Mouse (Mus musculus) intestine, embryonic 16.5 days (tissue): ENCODE results near the gene Rtl6. TPM values are rescaled to one million over a fixed set of nuclear protein-coding genes. Genes with fewer than 3 reads are reported as not detected.

ENCODE experiments used
- ATAC-seq: fragments of 200-750 bp; cut with Nextera tagmentation; 2 replicates; pipeline ENCODE4 v1.8.0; 2017; ENCODE audit warnings: moderate TSS enrichment, moderate library complexity
- H3K27ac ChIP-seq: fragments of 300-500 bp; sonication (generic); 2 replicates; pipeline ENCODE4 v1.5.1; 2014; ENCODE audit warnings: mild to moderate bottlenecking, low read length
- H3K27me3 ChIP-seq: fragments of 300-500 bp; sonication (generic); replicated peaks from 2 replicates; pipeline ENCODE4 v1.6.1; 2014; ENCODE audit warnings: low read length, control low read depth, mixed read lengths; ENCODE audit not compliant: control insufficient read depth, insufficient read depth
- H3K36me3 ChIP-seq: fragments of 300-500 bp; sonication (generic); 2 replicates; pipeline ENCODE4 v1.6.1; 2014; ENCODE audit warnings: low read length, control low read depth; ENCODE audit not compliant: control insufficient read depth, insufficient read depth
- H3K4me1 ChIP-seq: fragments of 300-500 bp; sonication (generic); 2 replicates; pipeline ENCODE4 v1.6.1; 2014; ENCODE audit warnings: low read length, control low read depth, mixed read lengths; ENCODE audit not compliant: control insufficient read depth, insufficient read depth
- H3K4me2 ChIP-seq: fragments of 300-500 bp; sonication (generic); 2 replicates; pipeline ENCODE4 v1.6.1; 2014; ENCODE audit warnings: low read depth, low read length, control low read depth
- H3K4me3 ChIP-seq: fragments of 300-500 bp; sonication (generic); 2 replicates; pipeline ENCODE4 v1.5.1; 2014; ENCODE audit warnings: mild to moderate bottlenecking, low read length
- H3K9ac ChIP-seq: fragments of 300-500 bp; sonication (generic); 2 replicates; pipeline ENCODE4 v1.6.1; 2014; ENCODE audit warnings: low read depth, low read length
- H3K9me3 ChIP-seq: fragments of 300-500 bp; sonication (generic); 2 replicates; pipeline ENCODE4 v1.6.1; 2016; ENCODE audit warnings: low read length, control low read depth; ENCODE audit not compliant: control insufficient read depth
- WGBS: fragments of 180-500 bp; shearing (Covaris S2); extraction: QIAGEN DNeasy Blood & Tissue Kit; methylation state at CpG from one replicate; pipeline ENCODE4 v1.1.7; 2014; 5-methylcytosine and 5-hydroxymethylcytosine counted together
- polyA plus RNA-seq: library from polyadenylated mRNA; unstranded; fragments of >200 nt; fragmentation: Nextera tagmentation; extraction: Ambion mirVana; gene quantifications from 2 replicates; pipeline ENCODE4 v1.2.1, GENCODE M21; 2015

Rtl6 gene
- polyA plus RNA-seq, 1 experiment from 2014 or later, result 8.1 TPM

- no peak for ATAC-seq
- Histone ChIP-seq H3K4me1 (no peaks in the 10 kb centered on the region), H3K27ac (no peak overlapping the region), H3K9ac (no peak overlapping the region), H3K9me3 (peaks cover under 1% of the 10 kb centered on the region; the same call in 1 of the 2 replicates), H3K4me2 (no peak overlapping the region), H3K4me3 (no peak overlapping the region), H3K36me3 (no peaks in the 10 kb centered on the region), H3K27me3 (no peaks in the 10 kb centered on the region)
- 54% methylated on average over 5 of the region's 5 CpGs for WGBS
These were observed 16.4 kb downstream of the Rtl6 start for GRCm38 (mm10) chr15:84541175-84541574.

GRCm38 (mm10) chr15:84538974-84539588 is 18.5 kb downstream of the Rtl6 start:
- no peak overlapping the region for H3K9ac ChIP-seq
- no peaks in the 10 kb centered on the region for H3K36me3 ChIP-seq
- H3K27ac ChIP-seq, result no peak overlapping the region
- ATAC-seq, result 0 out of 2 replicates have a peak, but pooled peaks have one; percentile 38
- H3K27me3 ChIP-seq, result no peaks in the 10 kb centered on the region
- H3K4me1 ChIP-seq, result no peaks in the 10 kb centered on the region
- H3K4me2 ChIP-seq, result peak overlapping the region; percentile 47
- H3K9me3 ChIP-seq, result peaks cover 4% of the 10 kb centered on the region; the same call in 1 of the 2 replicates
- H3K4me3 ChIP-seq, result peak overlapping the region; percentile 28
- WGBS, result 64% methylated on average over 15 of the region's 15 CpGs

- H3K9ac ChIP-seq, result no peak overlapping the region
- no peak overlapping the region for H3K4me2 ChIP-seq
- no peaks in the 10 kb centered on the region for H3K27me3 ChIP-seq
- H3K4me1 ChIP-seq, result no peaks in the 10 kb centered on the region
- no peak overlapping the region for H3K4me3 ChIP-seq
- no peak overlapping the region for H3K27ac ChIP-seq
- ATAC-seq, result no peak
- H3K36me3 ChIP-seq, result no peaks in the 10 kb centered on the region
- H3K9me3 ChIP-seq, result peaks cover 4% of the 10 kb centered on the region; the same call in 1 of the 2 replicates
- 89% methylated on average over 10 of the region's 10 CpGs for WGBS
These were observed 20.5 kb downstream of the Rtl6 start for GRCm38 (mm10) chr15:84537117-84537516.

GRCm38 (mm10) chr15:84536611-84537010 is 21.0 kb downstream of the Rtl6 start:
- no peak for ATAC-seq
- Histone ChIP-seq H3K27me3 (no peaks in the 10 kb centered on the region), H3K9ac (no peak overlapping the region), H3K4me1 (no peaks in the 10 kb centered on the region), H3K27ac (no peak overlapping the region), H3K4me2 (no peak overlapping the region), H3K9me3 (peaks cover 4% of the 10 kb centered on the region; the same call in 1 of the 2 replicates), H3K4me3 (no peak overlapping the region), H3K36me3 (no peaks in the 10 kb centered on the region)
- WGBS, result 94% methylated on average over 9 of the region's 9 CpGs

GRCm38 (mm10) chr15:84535953-84536352 is 21.7 kb downstream of the Rtl6 start:
- Histone ChIP-seq H3K36me3 (no peaks in the 10 kb centered on the region), H3K9ac (no peak overlapping the region), H3K4me1 (no peaks in the 10 kb centered on the region), H3K4me2 (no peak overlapping the region), H3K27ac (no peak overlapping the region), H3K4me3 (no peak overlapping the region), H3K9me3 (peaks cover 4% of the 10 kb centered on the region; the same call in 1 of the 2 replicates), H3K27me3 (no peaks in the 10 kb centered on the region)
- no peak for ATAC-seq
- 88% methylated on average over 2 of the region's 2 CpGs for WGBS

GRCm38 (mm10) chr15:84532211-84532610 is 25.4 kb downstream of the Rtl6 start:
- Histone ChIP-seq H3K27ac (no peak overlapping the region), H3K27me3 (no peaks in the 10 kb centered on the region), H3K9ac (no peak overlapping the region), H3K4me3 (no peak overlapping the region), H3K4me2 (no peak overlapping the region), H3K9me3 (peaks cover 4% of the 10 kb centered on the region; the same call in 1 of the 2 replicates), H3K4me1 (no peaks in the 10 kb centered on the region), H3K36me3 (no peaks in the 10 kb centered on the region)
- ATAC-seq, result no peak
- 60% methylated on average over 2 of the region's 2 CpGs for WGBS

GRCm38 (mm10) chr15:84531535-84531934 is 26.1 kb downstream of the Rtl6 start:
- Histone ChIP-seq H3K9me3 (peaks cover 4% of the 10 kb centered on the region; the same call in 1 of the 2 replicates), H3K27me3 (no peaks in the 10 kb centered on the region), H3K36me3 (no peaks in the 10 kb centered on the region), H3K27ac (no peak overlapping the region), H3K4me1 (no peaks in the 10 kb centered on the region), H3K4me3 (no peak overlapping the region), H3K4me2 (no peak overlapping the region), H3K9ac (no peak overlapping the region)
- 62% methylated on average over 10 of the region's 10 CpGs for WGBS
- ATAC-seq, result no peak

- Histone ChIP-seq H3K4me3 (no peak overlapping the region), H3K27me3 (no peaks in the 10 kb centered on the region), H3K9ac (no peak overlapping the region), H3K27ac (no peak overlapping the region), H3K36me3 (no peaks in the 10 kb centered on the region), H3K4me1 (0 out of 2 replicates have a peak, but pooled peaks cover 3% of the 10 kb centered on the region), H3K4me2 (no peak overlapping the region), H3K9me3 (no peaks in the 10 kb centered on the region)
- WGBS, result 58% methylated on average over 14 of the region's 14 CpGs
- no peak for ATAC-seq
These were observed 30.7 kb downstream of the Rtl6 start for GRCm38 (mm10) chr15:84526921-84527320.

- 0 out of 2 replicates have a peak, but pooled peaks cover 3% of the 10 kb centered on the region for H3K4me1 ChIP-seq
- no peaks in the 10 kb centered on the region for H3K9me3 ChIP-seq
- no peak overlapping the region for H3K9ac ChIP-seq
- no peak overlapping the region for H3K4me2 ChIP-seq
- H3K27ac ChIP-seq, result no peak overlapping the region
- ATAC-seq, result no peak
- H3K36me3 ChIP-seq, result no peaks in the 10 kb centered on the region
- 71% methylated on average over 5 of the region's 5 CpGs for WGBS
- no peak overlapping the region for H3K4me3 ChIP-seq
- H3K27me3 ChIP-seq, result no peaks in the 10 kb centered on the region
These were observed 32.3 kb downstream of the Rtl6 start for GRCm38 (mm10) chr15:84525222-84525883.
